Mouse (Mus musculus) T-helper 2 cell (primary cell): ENCODE measurements around the gene Hpcal1.

ENCODE experiments used
- in situ Hi-C: fragments of 300-600 bp; cut with MboI, MseI; formaldehyde crosslinking; loops from one replicate; pipeline ENCODE4 v1.15.1; 2025; ENCODE audit warnings: high pct_unique_total_duplicates

The Hpcal1 gene

GRCm38 (mm10) chr12:17684315-17684714 lies 6.3 kb upstream of the Hpcal1 start:
- in situ Hi-C loops: no loop called here

- in situ Hi-C loops: loop anchor here (5.0 kb wide), 1 partner anchor 46 kb away; no protein-coding TSS in a partner anchor
Observed at GRCm38 (mm10) chr12:17686116-17686515, 4.5 kb upstream of the Hpcal1 start.

- in situ Hi-C loops: loop anchor here (5.0 kb wide), 1 partner anchor 43 kb away; no protein-coding TSS in a partner anchor
Observed at GRCm38 (mm10) chr12:17688913-17689312, 1.7 kb upstream of the Hpcal1 start.

- in situ Hi-C loops: loop anchor here (5.0 kb wide), 2 partner anchors 42 to 102 kb away; no protein-coding TSS in a partner anchor
Observed at GRCm38 (mm10) chr12:17689931-17690563, 609 bp upstream of the Hpcal1 start.

- in situ Hi-C loops: loop anchor here (5.0 kb wide), 1 partner anchor 101 kb away; no protein-coding TSS in a partner anchor
Observed at GRCm38 (mm10) chr12:17691320-17691876, 742 bp downstream of the Hpcal1 start.

DNA sequence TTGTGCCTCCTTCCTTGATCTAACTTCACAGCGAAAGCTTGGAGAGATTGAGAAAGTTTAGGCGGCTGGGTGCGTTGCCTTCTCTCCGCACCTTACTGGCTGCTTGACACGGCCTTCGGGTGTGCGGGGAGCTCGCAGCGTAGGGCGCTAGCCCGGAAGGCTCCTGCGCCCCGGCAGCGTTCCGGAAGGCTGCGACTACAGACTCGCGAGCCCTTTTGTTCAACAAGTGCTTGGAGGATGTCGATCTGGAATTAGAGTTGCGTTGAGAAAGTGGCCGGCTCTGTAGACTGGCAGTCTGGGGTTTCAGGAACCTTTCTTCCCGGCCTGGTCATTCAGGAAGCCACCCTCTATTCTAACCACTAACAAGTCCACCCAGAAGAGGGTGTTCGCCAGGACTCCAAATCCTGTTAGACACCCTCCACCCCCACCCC lies 1.2 kb downstream of the Hpcal1 start:
- in situ Hi-C loops: loop anchor here (5.0 kb wide), 1 partner anchor 100 kb away; no protein-coding TSS in a partner anchor

- in situ Hi-C loops: loop anchor here (5.0 kb wide), 1 partner anchor 100 kb away; no protein-coding TSS in a partner anchor
Observed at GRCm38 (mm10) chr12:17692356-17692755, 1.7 kb downstream of the Hpcal1 start.

DNA sequence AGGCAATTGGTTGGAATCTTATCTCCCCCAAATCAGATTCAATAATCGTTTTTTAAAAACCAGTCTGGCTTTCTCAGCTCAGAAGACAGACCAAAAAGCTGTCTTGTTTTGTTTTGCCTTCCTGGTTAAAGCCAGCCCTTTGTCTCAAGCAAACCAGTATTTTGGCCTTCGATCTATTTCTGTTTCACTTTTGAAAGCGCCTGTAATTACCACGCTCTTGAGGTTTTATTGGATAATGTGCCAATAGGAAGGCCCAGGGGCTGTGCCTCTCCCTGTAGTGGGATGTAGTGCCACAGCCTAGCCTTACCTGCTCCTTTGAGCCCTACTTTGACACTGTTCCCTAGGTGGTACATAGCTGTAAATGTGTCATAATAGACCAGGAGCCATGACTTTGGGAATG lies 2.3 kb downstream of the Hpcal1 start:
- in situ Hi-C loops: loop anchor here (5.0 kb wide), 1 partner anchor 99 kb away; no protein-coding TSS in a partner anchor

- in situ Hi-C loops: loop anchor here (5.0 kb wide), 1 partner anchor 98 kb away; no protein-coding TSS in a partner anchor
Observed at GRCm38 (mm10) chr12:17694589-17695115, 4.0 kb downstream of the Hpcal1 start.

DNA sequence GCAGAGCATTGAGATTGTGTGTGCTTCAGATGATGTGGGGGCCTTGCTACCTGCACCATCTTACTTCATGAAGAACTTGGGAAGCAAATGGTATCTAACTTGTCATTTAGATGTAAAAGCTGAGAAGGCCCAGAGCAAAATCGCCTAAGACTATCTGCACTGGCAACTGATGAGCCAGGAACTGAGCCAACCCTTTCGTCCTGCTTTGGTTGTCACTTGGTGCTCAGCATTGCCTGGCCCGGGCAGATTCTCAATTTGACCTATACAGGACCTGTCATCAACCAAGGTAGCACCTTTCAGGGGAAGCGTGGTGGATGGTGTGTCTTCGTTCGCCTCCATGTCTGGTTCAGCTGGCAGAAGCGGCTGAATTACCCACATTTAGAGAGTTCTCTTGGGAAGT lies 5.7 kb downstream of the Hpcal1 start:
- in situ Hi-C loops: no loop called here

DNA sequence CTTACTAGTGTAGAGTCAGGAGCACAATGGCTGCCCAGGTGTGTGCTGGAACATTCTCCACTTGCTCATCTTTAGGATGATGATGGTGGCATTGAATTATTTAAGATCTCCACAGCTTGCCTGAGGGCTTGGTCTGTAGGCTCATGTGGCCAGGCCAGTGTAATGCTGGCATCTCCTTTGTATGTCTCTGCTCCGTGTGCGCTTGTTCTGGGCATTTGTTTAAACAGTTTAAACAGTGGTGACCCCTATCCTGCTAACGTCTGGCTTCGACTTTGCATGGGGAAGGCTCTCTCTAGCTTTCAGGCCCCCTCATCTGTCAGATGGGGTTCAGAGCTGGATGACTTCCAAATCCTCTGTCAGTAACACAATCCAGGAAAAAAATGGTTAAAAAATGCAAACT lies 8.3 kb downstream of the Hpcal1 start:
- in situ Hi-C loops: no loop called here

- in situ Hi-C loops: no loop called here
Observed at GRCm38 (mm10) chr12:17699480-17699879, 8.8 kb downstream of the Hpcal1 start.

DNA sequence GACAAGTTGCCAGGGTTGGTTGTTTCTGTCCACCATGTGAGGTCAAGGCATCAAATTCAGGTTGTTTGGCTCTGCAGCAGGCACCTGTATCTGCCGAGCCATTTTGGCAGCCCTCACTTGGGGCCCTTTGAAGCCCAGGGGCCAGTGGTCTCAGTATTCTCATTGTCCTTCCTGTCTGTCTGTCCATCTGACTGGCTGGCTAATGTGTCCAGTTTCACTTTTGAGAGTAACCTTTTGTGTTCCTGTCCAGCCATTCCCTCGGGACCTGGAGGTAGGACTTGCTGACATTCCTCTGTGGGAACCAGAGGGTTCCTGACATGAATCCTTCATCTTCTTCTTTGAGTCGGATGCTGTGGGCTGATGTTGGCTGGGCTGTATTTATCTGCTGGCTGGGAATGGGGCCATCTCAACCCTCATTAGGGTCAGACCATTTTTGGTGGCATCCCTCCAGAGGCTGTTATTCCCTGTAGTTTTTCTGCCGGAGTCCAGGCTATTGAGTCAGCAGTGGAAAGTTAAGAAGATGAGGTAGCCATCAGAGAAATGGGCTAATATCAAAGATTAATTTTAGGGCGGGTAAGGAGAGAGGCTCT lies 10.6 kb downstream of the Hpcal1 start:
- in situ Hi-C loops: no loop called here

DNA sequence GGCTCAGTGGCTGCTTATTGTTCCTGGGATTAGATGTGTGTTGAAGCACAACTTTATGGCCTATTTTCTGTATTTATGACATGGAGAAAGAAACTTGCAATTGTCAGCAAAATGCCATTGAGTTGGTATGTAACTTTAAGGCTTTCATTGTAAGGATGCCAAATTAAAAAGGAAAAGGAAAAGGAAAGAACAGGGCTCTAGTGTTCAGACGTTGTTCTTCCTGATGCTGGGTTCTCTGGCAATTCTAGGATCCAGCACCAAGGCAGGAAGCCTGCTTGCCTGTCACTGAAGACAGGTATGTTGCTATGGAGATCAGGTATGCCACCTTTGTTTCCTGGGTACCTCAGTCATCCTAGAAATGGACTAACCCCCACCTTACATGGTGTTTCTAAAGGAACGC lies 11.1 kb downstream of the Hpcal1 start:
- in situ Hi-C loops: no loop called here

- in situ Hi-C loops: no loop called here
Observed at GRCm38 (mm10) chr12:17702257-17702943, 11.7 kb downstream of the Hpcal1 start.

DNA sequence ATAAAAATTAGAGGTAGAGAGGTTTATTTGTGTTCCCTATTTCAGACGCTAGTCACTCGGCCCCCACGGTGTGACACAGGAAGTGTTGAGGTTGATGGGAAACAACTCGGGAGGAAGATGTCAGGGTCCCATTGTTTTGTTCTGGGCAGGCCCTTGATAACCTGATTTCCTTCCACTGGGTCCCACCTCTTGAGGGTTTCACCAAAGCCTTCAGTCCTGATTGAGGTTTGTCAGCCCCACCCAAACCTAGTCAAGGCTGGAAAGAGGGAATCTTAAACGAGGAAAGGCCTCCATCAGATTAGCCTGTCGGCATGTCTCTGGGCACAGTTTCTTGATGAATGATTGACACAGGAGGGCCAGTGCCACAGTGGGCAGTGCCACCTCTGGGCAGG lies 12.3 kb downstream of the Hpcal1 start:
- in situ Hi-C loops: no loop called here

DNA sequence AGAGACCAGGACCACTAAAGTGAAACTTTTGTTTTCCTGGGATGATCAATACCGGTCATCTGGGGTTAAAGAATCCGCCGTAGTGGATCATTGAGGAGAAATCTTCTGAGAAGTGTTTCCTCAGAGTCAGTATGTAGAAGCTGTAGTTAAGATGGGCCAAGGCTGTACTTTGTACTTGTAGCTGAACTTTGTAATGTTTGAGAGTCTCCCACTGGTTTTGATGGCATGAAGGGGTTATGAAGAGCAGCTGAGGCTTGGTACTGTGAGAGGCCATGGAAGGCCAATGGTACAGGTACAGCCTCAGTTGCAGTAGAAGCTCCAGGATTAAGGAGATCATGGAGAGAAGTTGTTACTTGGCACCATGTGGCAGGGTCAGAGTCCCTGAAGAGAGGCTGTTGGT lies 13.2 kb downstream of the Hpcal1 start:
- in situ Hi-C loops: no loop called here

- in situ Hi-C loops: no loop called here
Observed at GRCm38 (mm10) chr12:17707472-17707871, 16.8 kb downstream of the Hpcal1 start.

DNA sequence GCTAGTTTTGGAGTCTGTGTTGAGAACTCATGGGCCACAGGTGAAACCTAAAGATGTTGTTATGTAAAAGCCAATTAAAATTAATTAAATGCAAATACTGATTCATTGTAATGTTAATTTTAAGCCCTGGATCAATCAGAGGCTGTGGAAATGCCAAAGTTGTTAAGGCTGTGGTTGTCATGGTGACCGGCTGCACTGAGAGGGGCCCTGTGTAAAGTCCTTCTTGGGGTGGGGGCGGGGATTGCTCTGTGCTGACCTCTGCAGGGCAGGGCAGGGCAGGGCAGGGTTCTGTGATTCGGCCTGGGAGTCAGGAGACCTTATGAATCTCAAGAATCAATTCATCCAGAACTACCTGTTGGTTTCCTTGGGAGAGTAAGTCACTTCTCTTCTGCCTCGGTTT lies 18.8 kb downstream of the Hpcal1 start:
- in situ Hi-C loops: no loop called here

DNA sequence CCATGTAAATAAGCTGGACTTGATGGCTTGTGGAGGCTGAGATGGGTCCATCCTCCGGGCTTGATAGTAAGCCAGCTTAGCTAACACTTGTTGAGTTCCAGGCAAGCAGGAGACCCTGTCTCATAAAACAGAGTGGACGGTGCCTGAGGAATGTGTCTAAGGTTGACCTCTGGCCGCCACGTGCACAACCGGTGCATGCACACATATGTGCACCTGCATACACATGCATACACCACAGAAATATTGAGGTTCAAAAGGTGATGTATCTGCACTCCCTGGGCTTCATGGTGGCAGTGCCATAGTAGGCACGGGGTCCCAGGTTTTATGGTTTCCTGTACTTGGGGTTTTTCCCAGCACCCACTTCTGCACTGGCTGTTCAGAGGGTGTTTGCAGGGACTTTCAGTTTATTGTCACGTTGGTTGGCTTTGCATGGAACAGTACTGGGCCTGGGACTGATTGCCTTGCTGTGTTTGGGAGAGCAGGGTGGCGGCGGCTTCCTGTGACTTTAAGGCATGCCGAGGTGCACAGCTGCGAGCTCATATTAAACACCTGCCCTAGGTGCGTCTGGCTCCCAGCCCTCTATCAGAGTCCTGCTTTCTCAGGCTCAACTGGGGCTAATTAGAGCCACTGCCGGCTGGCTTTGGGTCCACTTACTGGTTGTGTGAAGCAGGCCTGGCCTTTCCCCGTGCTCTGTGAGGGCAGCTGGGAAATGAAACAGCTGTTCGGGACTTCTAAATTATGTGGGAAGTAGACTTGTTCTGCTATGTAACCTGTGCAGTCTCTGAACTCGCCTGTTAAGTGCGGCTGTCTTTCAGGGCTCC lies 19.5 kb downstream of the Hpcal1 start:
- in situ Hi-C loops: no loop called here

DNA sequence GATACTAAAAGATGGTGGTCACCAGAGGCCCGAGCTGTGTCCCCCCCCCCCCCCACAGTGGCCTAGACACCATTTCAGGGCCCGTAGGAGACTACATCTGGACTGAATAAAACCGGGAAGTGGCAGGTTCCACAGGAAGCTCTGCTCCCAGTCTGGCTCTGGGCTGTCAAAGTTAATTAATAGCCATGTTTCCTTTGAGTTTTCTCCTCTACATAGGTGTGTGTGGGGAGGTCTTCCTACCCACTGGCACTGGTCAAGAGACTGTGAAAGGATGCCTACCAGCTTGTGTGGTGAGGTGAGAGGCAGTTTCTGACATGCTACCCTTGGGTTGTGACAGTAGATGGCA lies 20.1 kb downstream of the Hpcal1 start:
- in situ Hi-C loops: no loop called here
